Mouse (Mus musculus) E14TG2a.4 (cell line): ENCODE measurements around the gene Prickle1.

ENCODE experiments used
- CTCF ChIP-seq: conservative IDR thresholded peaks from 2 replicates; pipeline ENCODE4 v1.5.1; 2014; ENCODE audit warnings: low read length
- POU5F1 ChIP-seq: IDR thresholded peaks from 2 replicates; pipeline ENCODE4 v1.6.1; 2014; ENCODE audit warnings: low read length, borderline replicate concordance

GRCm38 (mm10) chr15:93499866-93500265 lies 95.8 kb downstream of the Prickle1 start:
- TF ChIP-seq CTCF: no peak
- TF ChIP-seq POU5F1: no peak
